12 mouse cellular contexts compared by ENCODE assay signal in genomic region chr10:62329846-62330245, GRCm38 (mm10). TPM values are rescaled to one million over a fixed set of nuclear protein-coding genes. Genes with fewer than 3 reads are reported as not detected.
DNase-seq lines count a peak whose midpoint lies in the region; ATAC-seq and TF ChIP-seq lines count a peak whose summit lies in the region.
"Had no signal": no experiment of that assay in that cellular context is flagged by ENCODE, and none has a peak within 500 bp of the region (broad histone marks: within the 10 kb centered on the region; RNA-seq: fewer than 3 reads in every experiment).

No protein-coding gene starts in this region.

- H3K4me2 ChIP-seq in heart, embryonic 12.5 days: peak overlapping the region; percentile 36
- H3K4me2 ChIP-seq in kidney, embryonic 15.5 days: no peak overlapping the region
- no peak overlapping the region for H3K4me2 ChIP-seq in hindbrain, postnatal 0 days (ENCODE audit: low read depth, low read length)
- H3K4me2 ChIP-seq: forebrain, embryonic 13.5 days; limb, embryonic 13.5 days had no signal

- TF ChIP-seq EP300 in ES-Bruce4 (IDR thresholded peaks at IDR 0.05; ENCODE audit: insufficient read depth, low read depth, low read length): peak; percentile 97

- DNase-seq in cerebellum, adult 11 months: peak; percentile 22
- no peak for DNase-seq in layer of hippocampus, postnatal 36 days
- no peak for DNase-seq in hindbrain, postnatal 0 days (ENCODE audit: low spot score)
- DNase-seq: thymus, postnatal 25 days had no signal

- H3K9ac ChIP-seq in ES-Bruce4 (ENCODE audit: low read depth, poor library complexity, severe bottlenecking): no peak overlapping the region
- H3K9ac ChIP-seq in heart, embryonic 12.5 days: peak overlapping the region; percentile 38; the same call in 1 of the 2 replicates
- H3K9ac ChIP-seq in kidney, embryonic 15.5 days: no peak overlapping the region
- no peak overlapping the region for H3K9ac ChIP-seq in hindbrain, postnatal 0 days (replicated peaks; ENCODE audit: low read length)
- H3K9ac ChIP-seq: forebrain, embryonic 13.5 days; limb, embryonic 13.5 days had no signal

- 39% methylated on average over 7 of the region's 7 CpGs for WGBS in heart, embryonic 12.5 days
- 42% methylated on average over 7 of the region's 7 CpGs for WGBS in kidney, embryonic 15.5 days
- WGBS in hindbrain, postnatal 0 days: 69% methylated on average over 7 of the region's 7 CpGs

- no peaks in the 10 kb centered on the region for H3K36me3 ChIP-seq in ES-Bruce4 (ENCODE audit: control insufficient read depth, insufficient read depth, low read length, poor library complexity, severe bottlenecking)
- no peaks in the 10 kb centered on the region for H3K36me3 ChIP-seq in heart, embryonic 12.5 days
- H3K36me3 ChIP-seq in kidney, embryonic 15.5 days: no peaks in the 10 kb centered on the region
- no peaks in the 10 kb centered on the region for H3K36me3 ChIP-seq in hindbrain, postnatal 0 days (ENCODE audit: insufficient read depth, low read length)
- H3K36me3 ChIP-seq: limb, embryonic 13.5 days had no signal

- H3K4me3 ChIP-seq in ES-Bruce4 (ENCODE audit: low read depth, low read length): no peak overlapping the region
- H3K4me3 ChIP-seq in heart, embryonic 12.5 days: no peak overlapping the region
- no peak overlapping the region for H3K4me3 ChIP-seq in kidney, embryonic 15.5 days (replicated peaks)
- no peak overlapping the region for H3K4me3 ChIP-seq in hindbrain, postnatal 0 days (ENCODE audit: low read length)
- H3K4me3 ChIP-seq: forebrain, embryonic 13.5 days; limb, embryonic 13.5 days had no signal

- no peak for ATAC-seq in cerebellum, adult (ENCODE audit: insufficient number of reproducible peaks, low FRiP score, low TSS enrichment)
- no peak for ATAC-seq in heart, embryonic 12.5 days (ENCODE audit: insufficient number of reproducible peaks, low FRiP score)
- ATAC-seq in kidney, embryonic 15.5 days (replicated peaks; ENCODE audit: low FRiP score): peak; percentile 16; the same call in 1 of the 2 replicates
- no peak for ATAC-seq in megakaryocyte, adult 5-6 weeks (ENCODE audit: poor library complexity, severe bottlenecking)
- no peak for ATAC-seq in hindbrain, postnatal 0 days
- ATAC-seq: forebrain, embryonic 13.5 days; intestine, embryonic 16.5 days had no signal

- no peak for TF ChIP-seq CTCF in ES-Bruce4 (IDR thresholded peaks at IDR 0.05; ENCODE audit: low read depth, low read length)
- no peak for TF ChIP-seq CTCF in hindbrain, postnatal 0 days (IDR thresholded peaks at IDR 0.05; ENCODE audit: low read depth)

- peak overlapping the region; percentile 43 for H3K27ac ChIP-seq in ES-Bruce4 (ENCODE audit: insufficient read depth, low read length)
- H3K27ac ChIP-seq in heart, embryonic 12.5 days (ENCODE audit: poor library complexity, severe bottlenecking): peak overlapping the region; percentile 97
- H3K27ac ChIP-seq in kidney, embryonic 15.5 days: peak overlapping the region; percentile 71
- H3K27ac ChIP-seq in hindbrain, postnatal 0 days: no peak overlapping the region
- H3K27ac ChIP-seq: forebrain, embryonic 13.5 days; limb, embryonic 13.5 days had no signal

- H3K9me3 ChIP-seq in ES-Bruce4 (replicated peaks; ENCODE audit: control insufficient read depth, insufficient read depth, low read length, poor library complexity, severe bottlenecking): no peaks in the 10 kb centered on the region
- H3K9me3 ChIP-seq in heart, embryonic 12.5 days (replicated peaks): no peaks in the 10 kb centered on the region
- H3K9me3 ChIP-seq in kidney, embryonic 15.5 days (replicated peaks): no peaks in the 10 kb centered on the region
- no peaks in the 10 kb centered on the region for H3K9me3 ChIP-seq in hindbrain, postnatal 0 days (ENCODE audit: low read length)
- H3K9me3 ChIP-seq: forebrain, embryonic 13.5 days; limb, embryonic 13.5 days had no signal

- H3K4me1 ChIP-seq in ES-Bruce4 (ENCODE audit: control insufficient read depth, insufficient read depth, low read length): peaks cover 16% of the 10 kb centered on the region
- peaks cover 86% of the 10 kb centered on the region for H3K4me1 ChIP-seq in heart, embryonic 12.5 days (replicated peaks)
- H3K4me1 ChIP-seq in kidney, embryonic 15.5 days: peaks cover 46% of the 10 kb centered on the region
- no peaks in the 10 kb centered on the region for H3K4me1 ChIP-seq in hindbrain, postnatal 0 days (ENCODE audit: insufficient read depth, low read length)

- no peaks in the 10 kb centered on the region for H3K27me3 ChIP-seq in ES-Bruce4 (ENCODE audit: control insufficient read depth, insufficient read depth, low read length, poor library complexity, severe bottlenecking)
- no peaks in the 10 kb centered on the region for H3K27me3 ChIP-seq in heart, embryonic 12.5 days (replicated peaks)
- H3K27me3 ChIP-seq in kidney, embryonic 15.5 days: no peaks in the 10 kb centered on the region
- no peaks in the 10 kb centered on the region for H3K27me3 ChIP-seq in hindbrain, postnatal 0 days (ENCODE audit: insufficient read depth, low read length)
- H3K27me3 ChIP-seq: forebrain, embryonic 13.5 days; limb, embryonic 13.5 days had no signal

- TF ChIP-seq POLR2A in ES-Bruce4 (IDR thresholded peaks at IDR 0.05; ENCODE audit: insufficient read depth, low read length): no peak

RNA-seq across cellular contexts. Expression of gene Hk1, which starts 49.9 kb away (rescaled TPM):
- polyA plus RNA-seq in ES-Bruce4 (2011; ENCODE audit: insufficient read depth, insufficient read length, low read depth, missing spikeins): 59.5 and 61.3 TPM in 2 replicates
- polyA plus RNA-seq in heart, embryonic 12.5 days (2016; fragmentation: Nextera tagmentation; extraction: Ambion mirVana): 215 and 227 TPM in 2 replicates
- 51.7 and 58.5 TPM in 2 replicates for polyA plus RNA-seq in kidney, embryonic 15.5 days (2015; fragmentation: Nextera tagmentation; extraction: Ambion mirVana)
- total RNA-seq in megakaryocyte, adult 5-6 weeks (2015): 17.9 and 18.8 TPM in 2 replicates
- total RNA-seq in megakaryocyte, adult 5-6 weeks (2017): 39.7 and 49.7 TPM in 2 replicates
- 100 to 1,000 TPM; 287 to 297 TPM for total RNA-seq in layer of hippocampus, postnatal 36 days (2021)
- 87.7 and 99.6 TPM in 2 replicates for total RNA-seq in hindbrain, postnatal 0 days (2014; rRNA removed)
- 140 and 144 TPM in 2 replicates for polyA plus RNA-seq in hindbrain, postnatal 0 days (2015; fragmentation: Nextera tagmentation; extraction: Ambion mirVana)
